Mouse (Mus musculus): ENCODE measurements around the gene 4921517D22Rik.

4921517D22Rik gene

DNA sequence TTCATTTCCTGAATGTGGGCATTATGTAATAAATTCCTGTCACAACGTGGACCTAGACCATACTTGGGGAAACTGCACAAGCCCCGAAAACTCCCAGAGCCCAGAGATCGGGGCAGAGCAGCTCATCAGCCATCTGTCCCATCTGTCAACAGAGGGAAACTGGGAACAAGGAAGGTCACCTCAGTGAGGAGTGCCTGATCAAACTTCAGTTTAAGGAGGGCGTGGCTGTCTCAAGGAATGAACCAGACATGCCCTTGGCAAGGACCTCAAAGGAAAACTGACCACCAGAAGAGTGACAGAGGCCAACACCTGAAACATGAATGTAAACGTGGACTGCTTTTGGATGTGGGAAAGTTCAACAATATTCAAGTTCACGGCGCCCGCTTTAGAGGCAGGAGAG, 32.5 kb downstream of the 4921517D22Rik start:
- in situ Hi-C loops (cut with MboI, MseI), result no loop called here

- in situ Hi-C loops (cut with MboI, MseI), result no loop called here
Measured at GRCm38 (mm10) chr13:59660371-59660770, 33.5 kb downstream of the 4921517D22Rik start.

GRCm38 (mm10) chr13:59657781-59658180, 36.1 kb downstream of the 4921517D22Rik start:
- in situ Hi-C loops (cut with MboI, MseI), result no loop called here

- in situ Hi-C loops (cut with MboI, MseI), result no loop called here
Measured at GRCm38 (mm10) chr13:59656975-59657388, 36.9 kb downstream of the 4921517D22Rik start.

DNA sequence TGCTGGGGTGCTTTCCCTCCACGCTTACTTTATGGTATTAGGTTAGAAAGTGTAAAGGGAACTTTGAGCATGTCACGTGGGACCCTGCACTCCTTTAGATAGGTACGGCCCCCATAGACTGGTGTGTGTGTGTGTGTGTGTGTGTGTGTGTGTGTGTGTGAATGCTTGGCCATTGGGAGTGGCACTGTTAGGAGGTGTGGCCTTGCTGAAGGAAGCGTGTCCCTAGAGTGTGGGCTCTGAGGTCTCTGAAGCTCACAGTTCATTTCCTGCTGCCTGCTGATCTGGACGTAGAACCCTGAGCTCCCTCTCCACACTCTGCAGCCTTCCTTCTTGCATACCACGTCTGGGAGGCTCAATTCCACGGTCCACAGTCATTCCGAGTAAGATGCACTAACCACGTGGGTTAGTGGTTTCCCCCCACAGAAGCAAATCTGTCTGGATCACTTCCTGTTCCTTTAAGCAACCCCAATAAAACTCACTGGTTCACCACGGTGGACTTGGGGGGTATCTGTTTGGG, 37.5 kb downstream of the 4921517D22Rik start:
- in situ Hi-C loops (cut with MboI, MseI), result no loop called here

GRCm38 (mm10) chr13:59655718-59656315, 38.1 kb downstream of the 4921517D22Rik start:
- in situ Hi-C loops (cut with MboI, MseI), result no loop called here

- in situ Hi-C loops (cut with MboI, MseI), result no loop called here
Measured at GRCm38 (mm10) chr13:59654465-59654864, 39.4 kb downstream of the 4921517D22Rik start.

DNA sequence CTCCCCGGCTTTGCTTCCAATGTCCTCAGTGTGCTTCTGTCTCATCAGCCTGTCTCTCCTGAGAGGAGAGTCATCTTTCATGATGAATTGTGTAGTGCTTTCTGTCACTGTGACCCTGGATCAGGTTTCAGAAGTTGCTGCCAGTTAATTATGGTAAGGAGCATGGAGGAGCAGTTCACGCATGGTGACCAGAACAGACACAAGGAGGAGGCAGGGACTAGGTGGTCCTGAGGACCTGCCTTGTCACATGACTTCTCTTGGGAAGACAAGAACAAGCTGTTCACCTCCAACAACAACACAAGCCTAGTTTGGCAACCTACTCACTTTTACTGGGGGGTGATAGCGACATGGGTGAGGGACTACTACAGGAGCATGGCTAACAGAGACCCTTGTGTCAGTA, 40.8 kb downstream of the 4921517D22Rik start:
- in situ Hi-C loops (cut with MboI, MseI), result no loop called here

- in situ Hi-C loops (cut with MboI, MseI), result no loop called here
Measured at GRCm38 (mm10) chr13:59652651-59653050, 41.3 kb downstream of the 4921517D22Rik start.

DNA sequence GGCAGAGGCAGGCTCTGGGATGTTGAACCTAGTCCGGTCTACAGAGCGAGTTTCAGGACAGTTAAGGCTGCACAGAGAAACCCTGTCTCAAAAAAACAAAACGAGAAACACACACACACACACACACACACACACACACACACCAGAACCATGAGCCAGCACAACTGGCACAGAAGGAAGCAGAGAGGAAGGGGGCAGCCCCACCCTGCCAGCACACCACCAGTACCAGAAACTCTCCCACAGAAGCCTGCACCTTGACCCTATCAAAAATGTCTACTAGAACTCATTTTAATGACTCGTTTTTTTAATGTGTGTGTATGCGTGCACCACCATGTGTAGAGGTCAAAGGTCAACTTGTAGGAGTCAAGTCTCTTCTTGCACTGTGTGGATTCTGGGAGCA, 44.1 kb downstream of the 4921517D22Rik start:
- in situ Hi-C loops (cut with MboI, MseI), result no loop called here

DNA sequence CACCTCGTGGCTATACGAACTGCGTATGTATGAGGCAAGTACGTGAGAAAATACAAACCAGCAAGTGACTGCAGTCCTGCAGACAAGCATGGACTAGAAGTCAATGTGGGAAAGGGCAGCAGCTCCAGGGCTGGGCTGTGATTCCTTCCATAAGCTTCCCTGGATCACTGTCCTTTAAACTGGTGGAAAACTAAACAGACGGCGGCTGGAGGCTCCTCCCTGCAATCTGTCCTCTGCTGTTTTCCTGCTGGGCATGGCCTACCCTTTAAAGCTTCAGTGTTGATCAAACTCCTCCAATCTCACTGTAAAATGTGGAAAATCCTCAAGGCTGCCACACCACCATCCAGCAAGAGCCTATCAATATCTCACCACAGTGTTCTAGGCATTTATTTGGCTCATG, 45.3 kb downstream of the 4921517D22Rik start:
- in situ Hi-C loops (cut with MboI, MseI), result no loop called here

- in situ Hi-C loops (cut with MboI, MseI), result no loop called here
Measured at GRCm38 (mm10) chr13:59647484-59647883, 46.4 kb downstream of the 4921517D22Rik start.

GRCm38 (mm10) chr13:59646674-59647244, 47.1 kb downstream of the 4921517D22Rik start:
- in situ Hi-C loops (cut with MboI, MseI), result no loop called here

- in situ Hi-C loops (cut with MboI, MseI), result no loop called here
Measured at GRCm38 (mm10) chr13:59645491-59645890, 48.4 kb downstream of the 4921517D22Rik start.

GRCm38 (mm10) chr13:59642818-59643217, 51.1 kb downstream of the 4921517D22Rik start:
- in situ Hi-C loops (cut with MboI, MseI), result loop anchor here in 1 of 2 experiments (5.0 kb wide), 1 partner anchor 84 kb away; no protein-coding TSS in a partner anchor

DNA sequence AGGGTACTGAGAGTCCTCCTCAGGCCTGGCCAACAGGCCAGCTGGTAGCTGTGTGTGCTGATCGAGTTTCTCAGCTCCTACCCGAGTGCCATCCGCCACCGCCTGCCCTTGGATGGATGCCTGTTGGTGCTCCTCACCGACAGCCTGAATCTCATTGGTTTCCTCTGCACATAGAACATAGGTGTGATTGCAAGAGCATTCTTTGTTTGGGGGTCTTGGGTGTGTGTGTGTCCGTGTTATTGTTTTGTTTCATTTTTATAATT, 53.8 kb downstream of the 4921517D22Rik start:
- in situ Hi-C loops (cut with MboI, MseI), result loop anchor here in 1 of 2 experiments (5.0 kb wide), 1 partner anchor 87 kb away; no protein-coding TSS in a partner anchor

DNA sequence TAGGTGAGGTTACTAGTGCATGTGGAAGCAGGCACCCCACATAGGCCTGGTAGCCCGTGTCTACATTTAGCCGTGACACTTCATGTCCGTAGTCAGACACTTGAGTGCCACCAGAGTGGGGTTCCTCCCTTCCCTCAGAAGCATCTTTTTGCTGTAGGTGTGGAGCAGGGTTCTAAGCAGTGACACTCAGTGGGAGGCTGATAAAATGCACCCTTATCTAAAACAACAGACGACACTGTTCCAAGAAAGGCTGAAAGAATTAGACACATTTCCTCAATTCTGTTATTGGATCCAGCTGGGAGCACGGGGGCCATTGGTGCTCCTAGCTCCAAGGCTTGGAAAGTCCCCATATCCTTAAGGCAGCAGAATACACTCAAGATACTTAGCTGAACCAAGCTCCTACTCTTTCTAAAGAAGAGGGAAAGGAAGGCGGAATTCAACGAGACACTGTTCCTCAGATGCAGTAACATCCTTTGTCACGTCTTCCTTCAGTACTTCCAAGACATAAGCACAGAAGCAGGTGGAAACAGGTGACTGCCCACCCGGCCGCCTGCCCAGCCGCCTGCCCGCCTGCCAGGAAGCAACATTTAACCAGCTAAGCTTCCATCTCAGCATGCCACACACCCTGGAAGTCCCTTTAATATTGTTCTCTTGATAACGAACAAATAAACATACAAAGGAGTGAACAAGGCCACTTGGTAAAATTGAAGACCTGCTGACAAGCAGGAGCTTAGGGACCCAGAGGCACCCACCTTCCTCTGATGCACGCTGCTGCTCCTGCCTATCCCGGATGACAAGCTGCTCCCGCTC, 54.3 kb downstream of the 4921517D22Rik start:
- in situ Hi-C loops (cut with MboI, MseI), result loop anchor here in 1 of 2 experiments (5.0 kb wide), 1 partner anchor 88 kb away; no protein-coding TSS in a partner anchor

- in situ Hi-C loops (cut with MboI, MseI), result no loop called here
Measured at GRCm38 (mm10) chr13:59637800-59638199, 56.1 kb downstream of the 4921517D22Rik start.

Data from T-helper 17 cell (primary cell).